Mouse (Mus musculus): ENCODE data around the gene Bcl7c.

- TF ChIP-seq FLI1 (IDR thresholded peaks at IDR 0.05; ENCODE audit: low read length) (no peak), GATA1 (IDR thresholded peaks at IDR 0.05; ENCODE audit: borderline replicate concordance, low read length) (no peak)
Observed at GRCm38 (mm10) chr7:127675391-127675811, 33.3 kb downstream of the Bcl7c start.
